Mouse (Mus musculus) erythroblast, embryonic 14.5 days (primary cell): ENCODE results near the gene Zfp992.
"Not testable (repeated sequence)": the region's sequence is repeated elsewhere in the genome, so short reads cannot be mapped to it uniquely, and the experiment has no call there.

Source experiments
- GATA1 ChIP-seq: IDR thresholded peaks from 2 replicates; pipeline ENCODE4 v1.6.1; 2012; ENCODE audit warnings: low read length, inconsistent platforms, mixed read lengths
- TAL1 ChIP-seq: IDR thresholded peaks from 3 replicates; pipeline ENCODE4 v1.6.1; 2012; ENCODE audit warnings: low read length, inconsistent platforms, mixed read lengths

- not testable (repeated sequence) for TF ChIP-seq TAL1, GATA1
Observed at GRCm38 (mm10) chr4:146511871-146512270, 63.0 kb downstream of the Zfp992 start.
